9 mouse cellular contexts compared by ENCODE assay signal in genomic region chr9:118928656-118929055, GRCm38 (mm10). TPM values are rescaled to one million over a fixed set of nuclear protein-coding genes. Genes with fewer than 3 reads are reported as not detected.
A peak's percentile ranks its signal among the peaks of the same experiment; 100 is the strongest.
DNase-seq lines count a peak whose midpoint lies in the region; ATAC-seq and TF ChIP-seq lines count a peak whose summit lies in the region.
"Had no signal": no experiment of that assay in that cellular context is flagged by ENCODE, and none has a peak within 500 bp of the region (broad histone marks: within the 10 kb centered on the region; RNA-seq: fewer than 3 reads in every experiment).

No protein-coding gene starts in this region.

- 60% methylated on average over 7 of the region's 7 CpGs for WGBS in midbrain, embryonic 16.5 days
- WGBS in midbrain, embryonic 11.5 days: 58% methylated on average over 7 of the region's 7 CpGs
- WGBS in liver, embryonic 13.5 days (ENCODE audit: insufficient replicate concordance): 58% methylated on average over 7 of the region's 7 CpGs
- 37% methylated on average over 7 of the region's 7 CpGs for WGBS in stomach, postnatal 0 days

- H3K9me3 ChIP-seq in midbrain, embryonic 16.5 days (replicated peaks; ENCODE audit: control insufficient read depth, low read length, poor library complexity, severe bottlenecking): no peaks in the 10 kb centered on the region
- H3K9me3 ChIP-seq in midbrain, embryonic 11.5 days (ENCODE audit: control insufficient read depth, low read length): no peaks in the 10 kb centered on the region
- H3K9me3 ChIP-seq in liver, embryonic 13.5 days (replicated peaks): no peaks in the 10 kb centered on the region
- H3K9me3 ChIP-seq in stomach, postnatal 0 days (ENCODE audit: control insufficient read depth, low read length): no peaks in the 10 kb centered on the region
- H3K9me3 ChIP-seq: midbrain, embryonic 12.5 days had no signal

- no peak for TF ChIP-seq CTCF in stomach, postnatal 0 days (IDR thresholded peaks at IDR 0.05; ENCODE audit: low read depth)

- H3K4me2 ChIP-seq in midbrain, embryonic 16.5 days (ENCODE audit: low read length): peak overlapping the region; percentile 95
- no peak overlapping the region for H3K4me2 ChIP-seq in midbrain, embryonic 11.5 days
- peak overlapping the region; percentile 99 for H3K4me2 ChIP-seq in liver, embryonic 13.5 days
- peak overlapping the region; percentile 82 for H3K4me2 ChIP-seq in stomach, postnatal 0 days (replicated peaks; ENCODE audit: low read depth)

- peaks cover 25% of the 10 kb centered on the region for H3K4me1 ChIP-seq in midbrain, embryonic 16.5 days (ENCODE audit: control insufficient read depth, insufficient read depth, low read length)
- peaks cover 17% of the 10 kb centered on the region; the same call in 1 of the 2 replicates for H3K4me1 ChIP-seq in midbrain, embryonic 11.5 days (ENCODE audit: control insufficient read depth, insufficient read depth, low read length)
- H3K4me1 ChIP-seq in liver, embryonic 13.5 days (replicated peaks): peaks cover 51% of the 10 kb centered on the region
- peaks cover 7% of the 10 kb centered on the region; the same call in 1 of the 2 replicates for H3K4me1 ChIP-seq in stomach, postnatal 0 days (replicated peaks; ENCODE audit: control insufficient read depth, insufficient read depth)

- no peak for ATAC-seq in midbrain, embryonic 16.5 days
- ATAC-seq in midbrain, embryonic 11.5 days (ENCODE audit: low FRiP score): no peak
- ATAC-seq in liver, embryonic 13.5 days (ENCODE audit: low read depth): no peak
- ATAC-seq in stomach, postnatal 0 days (ENCODE audit: low FRiP score, low TSS enrichment): no peak

- DNase-seq in midbrain, embryonic 11.5 days (ENCODE audit: low spot score, missing footprints): no peak
- DNase-seq in kidney, adult 11 months: peak; percentile 68
- no peak for DNase-seq in liver, embryonic 13.5 days
- peak; percentile 46 for DNase-seq in stomach, postnatal 0 days (ENCODE audit: low spot score)
- DNase-seq in thymus, postnatal 14 days: no peak
- no peak for DNase-seq in spleen, postnatal 10 days (ENCODE audit: low spot score in 2 of 2)
- DNase-seq: cerebellum, adult 2 months had no signal

- H3K4me3 ChIP-seq in midbrain, embryonic 16.5 days (ENCODE audit: low read depth, low read length): no peak overlapping the region
- no peak overlapping the region for H3K4me3 ChIP-seq in midbrain, embryonic 11.5 days (ENCODE audit: low read depth, low read length)
- H3K4me3 ChIP-seq in liver, embryonic 13.5 days (replicated peaks): no peak overlapping the region
- H3K4me3 ChIP-seq in stomach, postnatal 0 days (ENCODE audit: low read depth, low read length): peak overlapping the region; percentile 15; the same call in 1 of the 2 replicates

- no peak overlapping the region for H3K9ac ChIP-seq in midbrain, embryonic 16.5 days (ENCODE audit: low read depth, low read length)
- H3K9ac ChIP-seq in midbrain, embryonic 11.5 days (ENCODE audit: low read length): no peak overlapping the region
- H3K9ac ChIP-seq in liver, embryonic 13.5 days: peak overlapping the region; percentile 85; the same call in 1 of the 2 replicates
- H3K9ac ChIP-seq in stomach, postnatal 0 days (ENCODE audit: low read length): peak overlapping the region; percentile 43
- H3K9ac ChIP-seq: midbrain, embryonic 12.5 days had no signal

- H3K36me3 ChIP-seq in midbrain, embryonic 16.5 days (ENCODE audit: control insufficient read depth, insufficient read depth, low read length): no peaks in the 10 kb centered on the region
- H3K36me3 ChIP-seq in midbrain, embryonic 11.5 days (ENCODE audit: control insufficient read depth, insufficient read depth, low read length): no peaks in the 10 kb centered on the region
- H3K36me3 ChIP-seq in liver, embryonic 13.5 days: 0 out of 2 replicates have a peak, but pooled peaks cover 6% of the 10 kb centered on the region
- H3K36me3 ChIP-seq in stomach, postnatal 0 days (ENCODE audit: control insufficient read depth, insufficient read depth, low read length): no peaks in the 10 kb centered on the region
- H3K36me3 ChIP-seq: midbrain, embryonic 12.5 days had no signal

- no peak for TF ChIP-seq EP300 in stomach, postnatal 0 days (optimal IDR thresholded peaks at IDR 0.05)

- no peak overlapping the region for H3K27ac ChIP-seq in midbrain, embryonic 16.5 days (ENCODE audit: low read length)
- no peak overlapping the region for H3K27ac ChIP-seq in midbrain, embryonic 11.5 days (ENCODE audit: low read depth, low read length)
- H3K27ac ChIP-seq in liver, embryonic 13.5 days: no peak overlapping the region
- peak overlapping the region; percentile 90 for H3K27ac ChIP-seq in stomach, postnatal 0 days (replicated peaks)
- H3K27ac ChIP-seq: midbrain, embryonic 12.5 days had no signal

- no peaks in the 10 kb centered on the region for H3K27me3 ChIP-seq in midbrain, embryonic 16.5 days (ENCODE audit: control insufficient read depth, insufficient read depth, low read depth, low read length)
- H3K27me3 ChIP-seq in midbrain, embryonic 11.5 days (ENCODE audit: control insufficient read depth, insufficient read depth, low read length): no peaks in the 10 kb centered on the region; the same call in 1 of the 2 replicates
- H3K27me3 ChIP-seq in liver, embryonic 13.5 days: no peaks in the 10 kb centered on the region
- H3K27me3 ChIP-seq in stomach, postnatal 0 days (ENCODE audit: control insufficient read depth, insufficient read depth, low read length): no peaks in the 10 kb centered on the region

RNA-seq across cellular contexts. Expression of gene Ctdspl, which starts 2.4 kb away (rescaled TPM):
- polyA plus RNA-seq in midbrain, embryonic 16.5 days (2015; fragmentation: Nextera tagmentation; extraction: Ambion mirVana): 8.8 and 10.9 TPM in 2 replicates
- 4.9 and 5.5 TPM in 2 replicates for polyA plus RNA-seq in midbrain, embryonic 11.5 days (2014; fragmentation: Nextera tagmentation; extraction: Ambion mirVana)
- 2.7 and 3.0 TPM in 2 replicates for polyA plus RNA-seq in liver, embryonic 13.5 days (2015; fragmentation: Nextera tagmentation; extraction: Ambion mirVana)
- 7.4 and 9.0 TPM in 2 replicates for polyA plus RNA-seq in stomach, postnatal 0 days (2015; fragmentation: Nextera tagmentation; extraction: Ambion mirVana)

Comparison
In these comparisons a context has a peak if more than half of its experiments do, and no peak if none do; other contexts are left out.
1. H3K9ac ChIP-seq: peak in liver, embryonic 13.5 days (single experiment) and stomach, postnatal 0 days (single experiment); none in midbrain, embryonic 16.5 days (single experiment) and midbrain, embryonic 11.5 days (single experiment).
2. DNase-seq: peak in kidney, adult 11 months (single experiment) and stomach, postnatal 0 days (single experiment); none in midbrain, embryonic 11.5 days (single experiment), liver, embryonic 13.5 days (single experiment), thymus, postnatal 14 days (single experiment) and spleen, postnatal 10 days (0 of 2).